ENCODE assay signal across 8 mouse cellular contexts in the genomic region with DNA sequence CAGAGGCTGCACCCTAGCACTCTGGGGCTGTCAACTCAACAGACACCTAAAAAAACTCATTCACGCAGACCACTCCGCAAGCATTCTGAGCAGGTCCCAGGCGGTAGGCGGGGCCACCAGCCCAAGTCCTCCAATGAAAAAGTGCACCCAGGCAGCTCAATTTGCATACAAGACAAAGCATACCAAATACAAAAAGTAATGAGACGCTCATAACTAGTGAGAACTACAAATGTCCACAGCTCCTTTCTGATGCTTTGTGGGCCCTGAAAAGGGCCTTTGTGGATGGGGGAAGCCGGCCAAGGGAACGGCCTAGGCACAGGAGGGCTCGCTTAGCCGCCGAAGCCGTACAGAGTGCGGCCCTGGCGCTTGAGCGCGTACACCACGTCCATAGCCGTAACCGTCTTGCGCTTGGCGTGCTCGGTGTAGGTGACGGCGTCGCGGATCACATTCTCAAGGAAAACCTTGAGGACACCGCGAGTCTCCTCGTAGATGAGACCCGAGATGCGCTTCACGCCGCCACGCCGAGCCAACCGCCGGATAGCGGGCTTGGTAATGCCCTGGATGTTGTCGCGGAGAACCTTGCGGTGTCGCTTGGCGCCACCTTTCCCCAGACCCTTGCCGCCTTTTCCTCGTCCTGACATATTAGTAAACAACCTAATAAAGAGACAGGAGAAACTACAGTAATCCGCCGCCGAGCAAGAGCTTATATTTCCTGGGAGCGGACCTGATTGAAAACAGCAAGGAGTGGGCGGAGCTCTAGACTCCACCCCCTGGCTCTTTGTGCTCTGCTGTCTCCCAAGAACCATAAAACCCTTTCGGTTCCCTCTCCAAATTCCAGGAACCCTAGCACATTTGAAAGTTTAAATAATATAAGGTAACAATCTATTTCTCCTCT. TPM values are rescaled to one million over a fixed set of nuclear protein-coding genes. Genes with fewer than 3 reads are reported as not detected.
DNase-seq lines count a peak whose midpoint lies in the region; ATAC-seq lines count a peak whose summit lies in the region.

A gene (minus strand): TSS at position 677 of the 895 bp plus-strand sequence.

- under 1% methylated on average over 50 of the region's 50 CpGs for WGBS in embryonic facial prominence, embryonic 14.5 days
- WGBS in limb, embryonic 15.5 days = under 1% methylated on average over 50 of the region's 50 CpGs

- peak within 1 kb of the TSS; percentile 93 for H3K9ac ChIP-seq in embryonic facial prominence, embryonic 14.5 days (ENCODE audit: low read depth, low read length)
- H3K9ac ChIP-seq in limb, embryonic 15.5 days = peak within 1 kb of the TSS; percentile 91

- peak within 1 kb of the TSS; percentile 100 for H3K27ac ChIP-seq in embryonic facial prominence, embryonic 14.5 days (replicated peaks; ENCODE audit: low read depth, low read length)
- H3K27ac ChIP-seq in limb, embryonic 15.5 days = peak within 1 kb of the TSS; percentile 100

- peaks cover 18% of the 10 kb centered on the region for H3K4me1 ChIP-seq in embryonic facial prominence, embryonic 14.5 days (ENCODE audit: control insufficient read depth, insufficient read depth, low read length)
- H3K4me1 ChIP-seq in limb, embryonic 15.5 days = peaks cover 23% of the 10 kb centered on the region

- no peaks in the 10 kb centered on the region for H3K36me3 ChIP-seq in embryonic facial prominence, embryonic 14.5 days (ENCODE audit: control insufficient read depth, insufficient read depth, low read length)
- H3K36me3 ChIP-seq in limb, embryonic 15.5 days = no peaks in the 10 kb centered on the region

- no peaks in the 10 kb centered on the region for H3K27me3 ChIP-seq in embryonic facial prominence, embryonic 14.5 days (replicated peaks; ENCODE audit: control insufficient read depth, insufficient read depth, low read length)
- no peaks in the 10 kb centered on the region for H3K27me3 ChIP-seq in limb, embryonic 15.5 days

- peak within 1 kb of the TSS; percentile 78 for H3K4me2 ChIP-seq in embryonic facial prominence, embryonic 14.5 days (ENCODE audit: low read depth, low read length)
- peak within 1 kb of the TSS; percentile 74 for H3K4me2 ChIP-seq in limb, embryonic 15.5 days

- peak; percentile 99 for DNase-seq in 3T3-L1 (ENCODE audit: low read depth, low spot score)
- DNase-seq in adrenal gland, postnatal 4 days (ENCODE audit: low spot score in 2 of 2) = peak; percentile 92 to 96
- peak; percentile 97 for DNase-seq in embryonic facial prominence, embryonic 14.5 days (ENCODE audit: low spot score)
- DNase-seq in heart, adult 8-10 months (ENCODE audit: low spot score) = peak; percentile 98
- peak; percentile 98 for DNase-seq in kidney, adult 9 months
- DNase-seq in monocyte, adult 2 months (ENCODE audit: low read depth in 1 of 2, low spot score in 2 of 2) = peak; percentile 75 to 86
- peak; percentile 93 to 95 for DNase-seq in spleen, postnatal 36 days (ENCODE audit: low spot score in 2 of 2)

- no peaks in the 10 kb centered on the region for H3K9me3 ChIP-seq in embryonic facial prominence, embryonic 14.5 days (ENCODE audit: control insufficient read depth, low read length)
- H3K9me3 ChIP-seq in limb, embryonic 15.5 days = no peaks in the 10 kb centered on the region

- peak; percentile 80 for ATAC-seq in embryonic facial prominence, embryonic 14.5 days (ENCODE audit: low read depth)
- ATAC-seq in limb, embryonic 15.5 days (ENCODE audit: insufficient number of reproducible peaks, low FRiP score, low TSS enrichment, low read depth) = peak; percentile 71

- peak within 1 kb of the TSS; percentile 67 for H3K4me3 ChIP-seq in embryonic facial prominence, embryonic 14.5 days (ENCODE audit: low read depth, low read length)
- peak within 1 kb of the TSS; percentile 72 for H3K4me3 ChIP-seq in limb, embryonic 15.5 days

RNA-seq across cellular contexts. Expression of the gene that starts here (rescaled TPM):
- 10 to 100 TPM; 48.0 to 48.6 TPM for total RNA-seq in adrenal gland, postnatal 4 days (2021)
- polyA plus RNA-seq in embryonic facial prominence, embryonic 14.5 days (2014; fragmentation: Nextera tagmentation; extraction: Ambion mirVana) = 0.64 and 1.1 TPM in 2 replicates
- total RNA-seq in heart, adult 8-10 months (2022) = 1 to 10 TPM; 5.9 to 8.4 (median 6.9) TPM
- 0.25 and 0.54 TPM in 2 replicates for polyA plus RNA-seq in limb, embryonic 15.5 days (2015; fragmentation: Nextera tagmentation; extraction: Ambion mirVana)

Comparison
In these comparisons a context has a peak if more than half of its experiments do, and no peak if none do; other contexts are left out.
1. Peak in every context shown above with its lines: DNase-seq, ATAC-seq, H3K4me3 ChIP-seq and H3K27ac ChIP-seq.
2. RNA of the gene that starts here (total RNA-seq): 48.0 to 48.6 TPM in adrenal gland, postnatal 4 days; 5.9 to 8.4 TPM in heart, adult 8-10 months; every median in the first group is over 4 times any median in the second.
3. Peak in ATAC-seq, H3K4me3 ChIP-seq, H3K27ac ChIP-seq, H3K9ac ChIP-seq and H3K4me2 ChIP-seq in limb, embryonic 15.5 days; RNA of the gene not detected or under 1 TPM.